Mouse (Mus musculus) layer of hippocampus, adult 9-11 months (tissue): ENCODE results near the gene Vps53.
"Not testable (repeated sequence)": the region's sequence is repeated elsewhere in the genome, so short reads cannot be mapped to it uniquely, and the experiment has no call there.

Experiments used
- DNase-seq: peaks from one replicate; pipeline ENCODE4 v3.0.0; 2022

Gene Vps53

DNA sequence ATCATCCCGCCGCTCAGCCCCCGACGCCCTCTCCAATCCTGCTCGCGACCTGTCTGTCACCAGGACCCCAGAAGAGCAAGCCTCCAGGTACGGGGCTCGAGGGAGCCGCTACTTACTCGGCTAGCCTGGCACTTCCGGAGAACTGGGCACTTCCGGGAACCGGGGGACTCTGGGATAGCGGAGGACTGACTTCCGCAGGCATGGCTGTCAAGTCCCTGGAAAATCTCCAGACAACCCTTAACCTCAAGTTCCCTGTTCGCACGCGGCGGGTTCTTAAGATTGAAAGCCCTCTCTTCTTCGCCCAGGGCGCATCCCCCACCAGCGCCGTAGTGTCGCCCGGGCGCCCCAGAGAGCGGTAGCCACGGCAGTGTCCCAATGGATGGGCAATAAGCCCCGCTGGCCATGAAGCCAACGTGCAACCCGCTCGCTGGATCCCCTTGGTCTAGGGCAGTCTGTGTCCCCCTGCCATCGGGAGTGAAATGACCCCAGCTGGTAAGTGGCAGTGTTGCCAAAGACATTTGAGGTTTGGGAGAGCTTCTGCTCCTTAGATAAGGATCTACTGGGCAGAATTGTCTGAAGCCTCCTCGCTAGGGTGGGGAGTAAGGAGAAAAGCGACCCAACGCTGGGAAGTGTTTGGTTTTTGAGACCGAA is at the start of gene Vps53, which contains the start of gene Fam57a:
TSS of gene Vps53 (minus strand) at position 153 of the 651 bp plus-strand sequence.
TSS of gene Fam57a (plus strand) at position 177 of the 651 bp plus-strand sequence.
- DNase-seq: peak; percentile 86

DNA sequence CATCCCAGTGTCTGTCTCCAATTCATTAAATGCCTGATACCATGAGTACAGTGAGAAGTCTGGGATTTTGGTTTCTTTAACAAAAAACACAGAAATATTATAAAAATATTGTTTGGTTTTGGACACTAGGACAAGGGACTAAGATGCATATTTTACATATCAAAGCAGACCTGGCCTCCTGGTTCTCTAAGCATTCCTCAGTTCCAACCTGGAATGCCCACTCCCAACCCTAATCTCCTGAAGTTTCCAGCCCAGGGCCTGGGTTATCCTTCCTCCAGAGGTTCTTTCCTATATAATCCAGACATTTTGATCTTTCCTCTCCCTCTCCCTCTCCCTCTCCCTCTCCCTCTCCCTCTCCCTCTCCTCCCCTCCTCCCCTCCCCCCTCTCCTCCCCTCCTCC is 45.6 kb upstream of the Vps53 start:
- no peak for DNase-seq

GRCm38 (mm10) chr11:76224631-76225030 is 45.2 kb upstream of the Vps53 start:
- no peak for DNase-seq

- peak; percentile 97 for DNase-seq
Observed at GRCm38 (mm10) chr11:76217390-76217800, 37.9 kb upstream of the Vps53 start, which contains the start of the genes Dbil5 and Gemin4. Gene Dbil5, plus strand, starts transcription at chr11:76217608. Gene Gemin4, minus strand, starts transcription at chr11:76217664.

- no peak for DNase-seq
Observed at GRCm38 (mm10) chr11:76216681-76217389, 37.4 kb upstream of the Vps53 start.

DNA sequence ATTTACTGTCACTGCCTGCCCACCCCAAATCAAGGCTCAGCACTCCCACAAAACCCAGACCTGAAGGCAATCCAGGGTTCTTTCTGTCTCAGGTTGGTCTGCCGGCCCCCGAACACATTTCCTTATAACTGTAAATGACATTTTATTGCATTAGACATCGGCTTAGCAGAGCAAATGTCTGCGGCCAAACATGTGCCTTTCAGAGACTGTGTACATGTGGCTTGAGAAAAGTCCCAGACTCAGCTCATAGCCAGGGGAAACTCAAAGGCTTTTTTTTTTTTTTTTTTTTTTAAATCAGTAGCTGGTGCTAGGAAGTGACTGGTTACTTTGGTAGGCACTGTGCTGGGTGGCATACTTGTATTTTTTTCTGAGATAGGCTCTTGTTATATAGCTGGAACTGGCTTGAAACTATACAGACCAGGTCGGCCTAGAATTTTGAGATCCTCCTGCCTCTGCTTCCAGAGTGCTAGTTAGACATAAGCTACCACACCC is 36.6 kb upstream of the Vps53 start:
- DNase-seq: no peak

DNA sequence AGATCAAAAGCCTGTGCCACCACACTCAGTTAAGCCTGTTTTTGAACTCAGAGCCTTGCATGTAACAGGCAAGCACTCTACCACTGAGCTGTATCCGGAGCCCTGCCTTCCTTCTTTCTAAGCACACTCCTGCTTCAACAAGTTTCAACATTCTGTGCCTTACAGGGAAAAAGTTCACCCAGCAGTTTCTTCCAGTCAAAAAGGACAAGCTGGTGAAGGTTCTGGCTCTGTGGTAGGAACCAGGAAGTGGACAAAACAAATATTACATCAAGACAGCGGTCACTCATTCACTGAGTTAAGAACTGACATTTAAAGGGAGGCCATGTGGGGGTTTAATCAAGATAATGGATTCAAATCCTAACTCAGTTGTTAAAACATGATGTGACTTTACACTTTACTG is 35.6 kb upstream of the Vps53 start:
- DNase-seq: no peak

GRCm38 (mm10) chr11:76213841-76214240 is 34.4 kb upstream of the Vps53 start:
- DNase-seq: no peak

- DNase-seq: not testable (repeated sequence)
Observed at GRCm38 (mm10) chr11:76211595-76211994, 32.1 kb upstream of the Vps53 start.

DNA sequence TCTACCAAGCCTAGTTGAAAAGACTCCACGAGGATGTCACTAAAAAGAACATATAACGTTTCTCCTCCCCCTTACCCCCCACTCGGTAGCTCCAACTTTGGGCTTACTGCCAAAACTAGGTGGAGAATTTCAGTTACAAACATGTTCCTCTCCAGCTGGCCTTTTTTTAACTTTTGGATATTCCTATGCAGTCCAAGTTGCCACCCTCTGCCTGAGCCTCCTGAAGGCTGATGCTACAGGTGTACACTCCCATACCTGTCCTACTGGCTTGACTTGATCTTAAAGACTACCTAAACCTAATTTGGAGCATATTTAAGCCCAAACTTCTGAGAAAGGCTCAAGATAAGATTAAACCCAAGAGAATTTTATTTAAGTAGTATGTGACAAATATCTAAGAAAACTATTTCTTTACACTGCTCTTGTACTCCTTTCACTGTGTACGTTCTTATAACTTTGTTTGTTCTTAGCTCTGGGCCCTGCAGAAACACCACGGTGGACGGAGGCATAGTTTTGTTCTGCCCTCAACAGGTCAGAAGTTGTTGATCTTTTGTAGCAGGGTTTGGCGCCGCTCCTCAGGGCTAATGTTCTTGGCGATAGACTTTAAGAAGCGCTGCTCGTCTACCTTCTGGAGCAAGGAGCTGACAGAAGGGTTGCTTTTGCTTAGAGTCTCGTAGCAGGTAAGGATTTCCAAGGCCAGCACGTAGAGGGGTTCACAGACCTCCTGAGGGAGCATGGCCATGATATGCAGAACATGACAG is 31.0 kb upstream of the Vps53 start:
- no peak for DNase-seq

DNA sequence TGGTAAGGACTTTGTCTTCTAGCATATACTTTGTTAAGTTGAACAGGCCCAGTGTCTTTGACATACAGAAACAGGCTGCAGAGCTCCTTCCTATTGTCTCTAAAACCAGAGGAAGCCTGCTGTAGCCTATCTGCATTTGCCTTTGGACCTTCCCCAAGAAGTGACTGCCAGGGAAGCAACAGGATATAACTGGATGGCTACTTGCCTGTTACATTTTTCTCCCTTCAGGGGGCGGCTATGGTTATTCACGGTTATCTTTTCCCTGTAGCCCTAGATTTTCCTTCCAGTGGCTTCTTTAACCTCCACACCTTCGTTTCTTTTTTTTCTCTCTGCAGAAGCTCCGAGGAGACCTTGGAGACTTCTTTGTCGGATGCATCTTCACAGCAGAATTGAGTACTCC is 27.3 kb upstream of the Vps53 start:
- DNase-seq: no peak

DNA sequence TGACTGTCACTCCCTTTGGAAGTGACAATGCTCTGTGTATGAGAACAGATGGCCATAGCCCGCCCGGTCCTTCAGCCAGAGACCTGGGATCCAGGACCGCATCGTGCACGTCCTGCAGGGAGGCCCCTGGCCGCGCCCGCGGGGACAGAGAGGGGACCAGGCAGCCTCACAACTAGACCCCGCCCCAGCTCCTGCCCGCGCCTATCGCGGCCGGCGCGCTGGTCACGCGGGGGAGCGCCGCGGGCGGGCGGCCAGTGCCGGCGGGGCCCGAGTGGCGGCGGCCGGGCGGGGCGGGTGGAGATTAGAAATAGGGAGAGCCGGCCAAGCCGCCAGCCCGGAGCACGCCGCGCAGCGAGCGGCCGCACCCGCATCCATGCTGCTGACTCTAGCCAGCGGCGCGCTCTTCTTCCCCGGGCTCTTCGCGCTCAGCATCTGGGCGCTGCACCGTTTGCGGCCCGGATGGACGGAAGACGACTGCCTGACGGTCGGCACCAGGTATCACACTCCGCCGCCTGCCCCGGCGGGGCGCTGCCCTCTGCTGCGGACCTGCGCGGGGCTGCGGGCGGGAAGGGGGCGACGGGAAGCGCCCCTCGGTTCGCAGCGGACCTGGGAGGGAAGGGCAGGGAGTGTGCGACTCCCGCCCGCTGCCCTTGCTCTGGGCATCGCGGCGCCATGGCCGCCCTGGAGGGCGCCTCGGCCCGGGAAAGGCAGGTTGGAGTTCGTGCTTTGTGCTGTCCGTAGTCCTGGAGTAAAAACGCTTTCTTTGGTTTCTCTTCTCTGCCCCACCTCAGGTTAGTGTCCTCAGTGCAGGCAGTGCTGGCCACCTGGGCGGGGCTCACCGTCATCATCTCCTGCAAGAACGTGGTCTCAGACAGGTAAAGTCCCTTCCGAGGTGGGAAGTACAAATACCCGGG is 22.6 kb upstream of the Vps53 start:
- peak; percentile 88 for DNase-seq

DNA sequence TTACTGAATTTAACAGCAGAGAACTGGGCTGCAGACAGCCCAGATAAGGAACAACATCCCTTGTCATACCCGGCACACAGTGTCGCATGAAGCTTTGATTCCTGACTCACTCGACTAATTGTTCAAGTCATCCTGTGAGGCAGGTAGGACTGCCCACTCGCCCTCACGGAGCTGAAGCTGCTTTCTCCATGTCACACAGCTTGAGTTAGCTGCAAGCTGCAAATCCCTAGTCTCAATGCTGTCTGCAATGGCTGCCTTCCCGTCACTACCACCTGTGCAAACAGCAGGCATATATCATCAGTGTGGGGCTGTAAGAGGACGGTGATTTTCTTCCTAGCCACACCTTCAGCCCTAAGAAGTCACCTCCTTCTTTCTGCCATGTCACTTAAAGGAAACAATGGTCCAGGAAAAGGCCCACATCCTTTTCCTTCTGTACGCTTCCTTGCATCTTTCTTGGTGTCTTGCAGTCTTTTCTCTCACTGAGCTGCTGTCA is 17.6 kb upstream of the Vps53 start:
- DNase-seq: no peak

DNA sequence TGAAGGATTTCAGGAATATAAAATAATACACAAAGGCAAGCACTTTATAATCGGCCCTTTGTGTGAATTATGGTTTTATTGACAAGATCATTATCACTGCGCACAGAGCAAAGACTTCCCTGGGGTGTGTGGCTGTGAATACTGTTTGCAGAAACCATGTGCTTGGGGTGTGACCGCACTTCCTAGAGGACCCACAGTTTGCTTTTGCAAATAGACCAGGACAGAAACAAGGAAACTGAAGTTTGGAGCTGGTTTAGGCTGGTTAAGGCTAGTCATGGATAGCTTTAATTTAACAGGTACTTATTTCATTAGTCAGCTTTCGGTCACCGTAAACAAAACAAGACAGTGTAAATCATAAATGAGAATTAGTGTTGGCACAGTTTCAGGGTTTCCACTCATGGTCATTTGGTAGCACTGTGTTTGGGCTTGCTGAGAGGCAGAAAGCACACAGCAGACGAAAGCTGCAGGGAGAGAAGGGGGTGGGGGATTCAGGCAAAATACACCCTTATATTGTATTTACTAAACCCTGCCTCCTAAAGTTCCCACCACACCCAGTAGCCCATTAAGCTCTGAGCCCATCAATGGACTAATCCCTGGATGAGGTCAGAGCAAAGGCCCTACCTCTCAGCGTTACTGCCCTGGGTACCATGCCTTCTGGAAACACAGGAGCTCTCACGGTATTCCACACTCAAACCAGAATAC is 17.0 kb upstream of the Vps53 start:
- no peak for DNase-seq

DNA sequence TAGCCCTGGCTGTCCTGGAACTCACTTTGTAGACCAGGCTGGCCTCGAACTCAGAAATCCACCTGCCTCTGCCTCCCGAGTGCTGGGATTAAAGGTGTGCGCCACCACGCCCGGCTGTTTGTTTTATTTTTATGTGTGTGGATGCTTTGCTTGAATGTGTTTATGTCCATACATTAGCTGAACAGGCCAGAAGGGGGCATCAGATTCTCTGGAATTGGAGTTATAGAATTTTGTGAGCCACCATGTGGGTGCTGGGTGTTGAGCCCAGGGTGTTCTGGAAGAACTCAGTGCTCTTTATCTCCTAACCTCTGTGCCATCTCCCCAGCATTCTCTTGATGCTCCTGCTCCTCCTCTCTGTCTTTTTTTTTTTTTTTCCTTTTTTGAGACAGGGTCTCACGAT is 7.5 kb upstream of the Vps53 start:
- no peak for DNase-seq

DNA sequence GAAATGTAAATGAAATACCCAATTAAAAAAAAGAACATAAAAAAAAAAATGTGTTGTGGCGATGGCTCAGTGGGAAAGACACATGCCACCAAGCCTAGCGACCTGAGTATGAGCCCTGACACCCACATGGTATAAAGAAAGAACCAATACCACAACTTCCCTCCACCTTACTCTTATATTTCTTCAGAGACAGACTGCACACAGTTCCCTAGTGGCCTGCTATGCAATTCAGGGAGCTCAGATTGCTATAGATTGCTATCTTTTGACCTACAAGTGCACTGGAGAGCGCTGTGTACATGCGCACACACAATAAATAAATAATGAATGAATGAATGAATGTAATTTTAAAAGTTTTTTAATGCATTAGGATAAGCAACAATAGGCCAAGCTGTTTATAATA is 4.3 kb upstream of the Vps53 start:
- DNase-seq: no peak

- DNase-seq: no peak
Observed at GRCm38 (mm10) chr11:76180146-76180540, 696 bp upstream of the Vps53 start.

GRCm38 (mm10) chr11:76178726-76179494 is 537 bp downstream of the Vps53 start:
- peak; percentile 61 for DNase-seq

DNA sequence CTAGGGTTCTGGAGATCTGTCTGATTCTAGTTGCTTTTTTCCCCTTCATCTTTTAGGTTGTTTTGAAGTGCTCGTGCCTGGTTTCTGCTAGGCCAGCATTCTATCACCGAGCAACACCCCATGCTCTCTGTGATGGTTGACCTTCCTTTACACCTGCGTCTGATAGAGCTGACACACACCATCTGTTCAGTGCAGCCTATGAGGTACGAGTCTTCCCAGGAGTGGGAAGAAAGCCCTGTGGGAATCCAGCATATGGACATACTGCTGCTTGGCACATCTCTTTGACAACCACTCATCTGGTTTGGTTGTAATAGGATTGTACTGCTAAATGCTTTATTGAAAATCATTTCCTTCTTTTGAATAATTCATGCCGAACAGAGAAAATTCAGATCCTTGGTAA is 9.2 kb downstream of the Vps53 start:
- no peak for DNase-seq

DNA sequence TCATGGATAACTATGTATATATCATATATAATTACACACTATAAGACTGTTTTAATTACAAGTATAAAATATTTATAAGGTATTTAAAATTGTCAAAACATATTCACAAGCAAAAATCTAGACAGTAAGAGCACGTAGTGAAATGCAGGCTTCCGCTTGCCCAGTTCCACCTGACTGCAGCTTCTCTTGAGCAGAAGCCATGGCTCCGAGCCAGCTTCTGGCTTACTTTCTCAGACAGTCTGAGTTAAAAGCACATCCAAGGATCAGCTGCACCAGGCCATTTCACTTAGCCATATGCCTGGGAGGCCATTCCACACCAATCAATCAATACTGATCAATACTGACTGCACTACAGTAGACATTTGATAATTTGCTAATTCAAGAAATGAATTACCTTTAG is 10.5 kb downstream of the Vps53 start:
- no peak for DNase-seq
